Mouse (Mus musculus) adrenal gland, adult 18-20 months (tissue): ENCODE measurements around the gene Sars2. TPM values are rescaled to one million over a fixed set of nuclear protein-coding genes. Genes with fewer than 3 reads are reported as not detected.

Experiments used
- DNase-seq, 2 experiments: peaks; one replicate each; pipeline ENCODE4 v3.0.0; 2021 to 2022; ENCODE audit warnings: low spot score in 2 of 2
- total RNA-seq, 2 experiments: library from RNA; stranded (reverse); gene quantifications; 1 replicate in 1 of 2; 2 replicates in 1 of 2; pipeline ENCODE4 v1.2.3; 2021

Gene Sars2
- total RNA-seq, 2 experiments from 2014 or later: 15.6 to 17.2 TPM

DNA sequence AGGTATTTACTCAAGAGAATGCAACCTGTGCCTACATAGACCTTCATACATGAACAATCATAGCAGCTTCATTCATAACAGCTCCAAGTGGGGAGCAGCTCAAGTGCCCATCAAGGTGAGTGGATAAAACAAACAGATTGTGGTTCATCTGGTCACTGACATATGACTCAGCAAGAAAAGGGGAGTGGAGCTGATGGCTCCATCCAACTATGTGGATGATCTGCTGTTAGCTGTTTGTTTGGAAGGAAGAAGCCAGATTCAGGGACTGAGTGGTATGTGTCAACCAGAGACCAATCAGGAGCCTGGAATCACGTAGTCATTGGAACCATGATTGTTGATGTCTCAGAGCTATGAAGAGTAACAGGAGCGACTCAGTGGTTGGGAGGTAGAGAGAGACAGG, 17.2 kb upstream of the Sars2 start:
- DNase-seq: no peak

DNA sequence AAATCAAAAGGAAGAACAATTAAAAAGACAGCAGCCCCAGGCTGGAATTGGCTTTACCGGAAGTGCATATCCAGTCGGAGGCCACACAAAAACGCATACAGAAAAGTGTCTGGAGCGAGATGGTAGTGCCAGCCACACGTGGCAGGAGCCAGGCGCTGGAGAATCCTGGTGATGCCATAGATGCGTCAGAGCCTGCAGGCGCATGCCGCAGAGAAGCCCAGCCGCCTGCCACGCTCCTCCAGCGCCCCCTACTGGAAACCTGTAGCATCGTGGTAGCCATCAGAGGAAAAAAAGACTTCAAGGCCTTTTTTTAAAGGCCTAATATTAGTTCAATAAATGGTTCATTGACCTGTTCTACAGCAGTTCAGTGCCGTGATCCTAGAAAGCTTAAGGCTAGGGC, 15.2 kb upstream of the Sars2 start:
- peak; percentile 82 to 91 for DNase-seq

DNA sequence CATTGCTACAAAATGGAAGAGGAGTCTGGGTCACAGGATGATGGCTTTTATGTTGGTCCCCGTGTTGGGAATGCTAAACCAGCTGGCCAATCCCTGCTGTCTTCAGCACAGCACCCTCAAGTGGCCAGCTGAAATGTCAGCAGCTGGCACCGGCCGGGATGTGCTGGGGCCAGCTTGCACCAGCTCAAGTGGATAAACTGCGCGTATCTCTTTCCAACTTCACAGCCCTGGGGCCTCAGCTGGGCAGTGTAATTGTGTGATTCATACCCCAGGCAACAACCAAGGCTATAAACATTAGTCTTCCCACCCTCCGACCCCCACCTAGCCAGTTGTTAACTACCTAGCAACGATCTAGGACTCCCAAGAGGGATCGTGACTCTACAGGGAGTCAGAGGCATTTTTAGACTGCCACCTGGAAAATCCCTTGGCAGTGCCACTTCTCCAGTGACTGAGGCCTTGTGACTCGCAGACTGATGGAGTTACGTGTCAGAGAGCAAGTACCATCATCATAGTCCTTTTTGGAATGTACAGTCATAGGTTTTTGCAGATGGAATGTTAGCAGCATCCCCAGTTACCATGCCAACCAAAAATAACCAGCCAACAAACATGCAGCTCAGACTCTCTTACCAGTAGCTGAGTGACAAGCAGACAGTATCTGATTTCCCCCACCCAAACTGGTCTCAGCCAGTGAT, 14.0 kb upstream of the Sars2 start:
- no peak for DNase-seq

DNA sequence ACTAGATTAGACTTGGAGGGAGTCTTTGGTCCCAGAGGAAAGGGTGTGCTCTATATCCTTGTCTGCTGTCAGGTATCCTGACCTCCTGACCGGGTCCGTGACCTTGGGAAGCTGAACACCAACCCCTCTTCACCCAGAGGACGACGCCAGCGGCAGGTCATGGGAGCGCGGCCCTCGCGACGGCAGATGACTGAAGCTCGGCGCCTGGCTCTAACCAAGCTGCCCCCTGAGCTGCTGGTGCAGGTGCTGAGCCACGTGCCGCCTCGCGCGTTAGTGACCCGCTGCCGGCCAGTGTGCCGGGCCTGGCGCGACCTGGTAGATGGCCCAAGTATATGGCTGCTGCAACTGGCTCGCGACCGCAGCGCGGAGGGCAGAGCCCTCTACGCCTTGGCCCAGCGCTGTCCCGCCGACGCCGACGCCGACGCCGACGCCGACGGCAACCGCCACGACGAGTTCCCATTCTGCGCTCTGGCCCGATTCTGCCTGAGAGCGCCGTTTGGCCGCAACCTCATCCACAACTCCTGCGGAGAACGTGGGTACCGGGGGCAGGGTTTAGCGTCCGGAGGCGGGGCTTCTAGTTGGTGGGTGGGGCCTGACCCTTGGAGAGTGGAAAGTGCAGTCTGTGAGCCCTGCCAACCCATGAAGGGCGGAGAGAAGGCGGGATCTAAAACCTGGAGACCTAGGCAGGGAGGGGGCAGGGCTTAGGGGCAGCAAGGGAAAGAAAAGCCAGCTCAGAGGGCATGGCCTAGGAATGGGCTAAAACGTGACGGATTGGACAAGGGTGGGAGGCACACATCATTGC, 9.2 kb upstream of the Sars2 start:
- DNase-seq: peak; percentile 72 to 79

DNA sequence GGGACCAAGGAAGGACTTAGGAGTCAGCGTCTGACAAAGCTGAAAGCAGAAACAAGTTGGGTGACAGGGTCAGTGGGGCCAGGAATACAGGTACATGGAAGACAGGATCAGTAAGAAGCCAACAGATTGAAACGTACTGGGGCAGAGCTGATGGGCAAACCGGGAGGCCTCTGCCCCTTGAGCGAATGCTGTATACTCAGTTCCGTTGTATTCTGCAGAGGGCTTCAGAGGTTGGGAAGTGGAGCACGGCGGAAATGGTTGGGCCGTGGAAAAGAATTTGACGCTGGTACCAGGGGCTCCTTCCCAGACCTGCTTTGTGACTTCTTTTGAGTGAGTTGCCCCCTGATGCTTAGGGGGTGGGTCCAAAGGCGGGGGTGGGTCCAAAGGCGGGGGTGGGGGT, 8.6 kb upstream of the Sars2 start:
- DNase-seq: no peak

DNA sequence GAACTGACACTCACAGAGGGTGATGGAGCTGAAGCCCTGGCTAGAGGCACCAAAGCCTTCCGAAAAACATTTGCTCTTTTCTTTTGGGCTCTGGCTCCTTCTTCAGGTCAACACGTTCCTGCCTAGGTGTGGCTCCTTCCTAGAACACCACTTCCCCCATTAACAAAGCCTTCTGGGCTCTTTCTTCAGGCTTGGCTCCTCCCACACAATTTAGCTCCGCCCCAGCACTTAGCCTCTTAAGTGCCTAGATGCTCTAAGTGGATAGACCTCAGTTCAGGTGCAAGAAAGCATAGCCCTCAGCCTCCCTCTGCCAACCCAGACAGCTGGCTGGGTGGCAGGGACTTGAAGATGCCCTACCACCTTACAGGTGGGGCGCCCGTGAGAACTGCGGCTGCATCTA, 6.1 kb upstream of the Sars2 start:
- DNase-seq: no peak

DNA sequence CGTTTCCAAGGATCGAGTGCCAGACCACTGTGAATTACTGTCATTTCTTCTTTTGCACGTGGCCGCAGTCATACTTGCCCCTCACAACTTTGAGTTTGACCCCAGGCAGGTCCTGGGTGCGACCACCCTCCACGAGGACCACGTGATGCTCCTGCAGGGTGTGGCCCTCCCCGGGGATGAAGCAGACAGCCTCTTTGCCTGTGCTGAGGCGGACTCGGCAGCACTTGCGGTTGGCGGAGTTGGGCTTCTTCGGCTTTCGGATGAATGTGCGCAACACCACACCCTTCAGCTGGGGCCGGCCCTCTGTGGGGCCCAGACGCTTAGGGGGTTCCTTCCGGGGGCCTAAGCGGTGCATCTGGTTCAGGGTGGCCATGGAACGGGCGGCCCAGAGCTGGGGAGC, 2.0 kb upstream of the Sars2 start:
- DNase-seq: no peak

DNA sequence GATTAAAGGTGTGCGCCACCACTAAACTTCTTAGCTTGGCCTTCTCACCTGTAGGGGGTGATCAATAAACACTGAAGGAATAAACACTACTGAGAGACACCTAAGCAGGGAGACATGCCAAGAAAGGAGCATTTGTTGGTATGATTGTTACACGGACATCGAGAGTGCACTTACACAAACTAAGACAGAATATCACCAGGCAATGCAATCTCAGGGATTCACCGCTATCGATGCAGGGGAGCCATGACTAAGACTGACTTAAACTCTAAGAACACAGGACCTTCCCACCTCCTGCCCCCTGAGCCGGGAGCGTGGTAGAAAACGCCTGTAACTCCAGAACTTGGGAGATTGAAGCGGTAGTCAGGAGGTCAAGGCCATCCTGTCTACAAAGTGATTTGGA, 843 bp upstream of the Sars2 start:
- no peak for DNase-seq

DNA sequence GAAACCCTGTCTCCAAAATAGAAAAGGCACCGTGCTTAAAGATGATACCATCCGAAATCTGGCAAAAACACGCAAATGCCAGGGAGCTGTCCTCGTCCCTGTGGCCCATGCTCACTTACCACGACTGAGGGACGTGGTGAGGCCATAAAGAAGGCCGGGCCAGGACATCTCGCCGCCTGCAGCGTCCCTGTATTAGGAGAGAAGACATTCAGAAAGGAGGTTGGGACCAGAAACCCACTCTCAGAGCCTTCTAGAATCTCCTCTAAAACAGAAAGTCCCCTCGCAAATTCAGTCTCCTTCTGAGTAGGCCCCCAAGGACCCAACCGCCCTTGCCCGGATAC, 454 bp upstream of the Sars2 start:
- no peak for DNase-seq

DNA sequence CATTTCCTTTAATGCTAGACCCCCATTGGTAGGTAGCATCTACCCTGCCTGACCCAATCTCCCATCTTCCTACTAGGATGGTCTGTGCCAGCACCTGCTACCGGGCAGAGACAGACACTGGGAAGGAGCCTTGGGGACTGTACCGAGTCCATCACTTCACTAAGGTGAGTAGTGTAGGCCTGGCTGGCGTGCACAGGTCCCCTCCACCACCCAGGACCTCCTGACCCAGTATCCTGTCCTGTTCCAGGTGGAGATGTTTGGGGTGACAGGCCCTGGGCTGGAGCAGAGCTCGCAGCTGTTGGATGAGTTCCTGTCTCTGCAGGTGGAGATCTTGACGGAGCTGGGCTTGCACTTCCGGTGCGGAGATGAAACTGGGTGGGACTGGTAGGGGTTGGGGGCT, 8.1 kb downstream of the Sars2 start:
- no peak for DNase-seq

DNA sequence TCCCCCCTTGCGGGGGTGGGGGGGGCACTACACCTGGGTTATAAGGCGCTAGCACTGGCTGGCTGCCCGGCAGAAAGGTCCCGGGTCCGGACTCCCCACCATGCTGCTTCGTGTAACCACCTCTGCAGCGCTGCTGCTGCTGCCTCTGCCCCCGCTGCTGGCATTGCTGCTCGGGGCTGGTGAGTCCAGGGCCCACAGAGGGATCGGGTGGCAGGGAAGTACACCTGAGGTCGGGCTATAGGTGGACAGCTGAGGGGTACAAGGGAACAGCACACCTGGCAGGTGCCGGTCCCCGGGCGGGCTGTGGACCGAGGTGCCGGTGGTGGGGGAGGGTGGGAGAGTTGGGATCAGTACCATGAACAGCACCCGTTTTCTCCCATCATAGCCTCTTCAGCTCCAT, 14.3 kb downstream of the Sars2 start, which contains the start of gene Ccer2:
TSS of gene Ccer2 (plus strand) at position 96 of the 400 bp plus-strand sequence.
- DNase-seq: no peak

DNA sequence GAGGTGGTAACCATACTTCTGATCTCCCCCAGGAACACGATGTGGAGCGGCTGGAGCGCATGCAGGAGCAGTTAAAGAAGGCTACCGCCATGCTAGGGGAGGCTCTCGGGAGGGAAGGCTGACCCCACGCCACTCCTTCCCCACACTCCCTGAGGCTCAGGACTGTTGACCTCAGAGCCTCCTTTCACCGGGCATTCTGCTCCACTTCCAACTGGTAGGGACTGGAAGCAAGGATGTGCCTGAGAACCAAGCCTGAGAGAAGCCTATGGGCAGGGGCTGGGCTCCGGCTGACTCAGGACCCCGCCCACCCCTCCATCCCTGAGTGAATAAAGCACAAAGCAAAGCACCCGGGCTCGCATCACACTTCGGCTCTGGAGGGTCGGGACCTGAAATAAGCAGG, 16.8 kb downstream of the Sars2 start:
- no peak for DNase-seq

DNA sequence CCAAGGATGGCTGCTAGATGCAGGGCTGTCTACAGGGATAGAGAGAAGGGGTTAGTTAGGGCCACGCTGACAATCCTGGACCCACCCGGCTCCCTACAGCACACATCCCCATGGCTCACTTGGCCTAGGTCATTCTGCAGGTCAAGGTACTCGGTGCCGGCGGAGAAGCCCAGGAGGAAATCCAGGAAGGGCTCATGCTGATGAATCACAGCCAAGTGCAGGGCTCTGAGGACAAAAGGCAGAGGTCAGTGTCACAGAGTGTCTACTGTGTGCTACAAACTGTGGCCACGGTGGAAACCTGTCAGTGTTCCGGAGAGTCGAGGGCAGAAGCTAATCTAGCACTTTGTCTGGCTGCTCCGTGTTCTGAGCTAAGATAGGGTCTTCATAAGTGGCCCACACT, 20.1 kb downstream of the Sars2 start:
- no peak for DNase-seq

DNA sequence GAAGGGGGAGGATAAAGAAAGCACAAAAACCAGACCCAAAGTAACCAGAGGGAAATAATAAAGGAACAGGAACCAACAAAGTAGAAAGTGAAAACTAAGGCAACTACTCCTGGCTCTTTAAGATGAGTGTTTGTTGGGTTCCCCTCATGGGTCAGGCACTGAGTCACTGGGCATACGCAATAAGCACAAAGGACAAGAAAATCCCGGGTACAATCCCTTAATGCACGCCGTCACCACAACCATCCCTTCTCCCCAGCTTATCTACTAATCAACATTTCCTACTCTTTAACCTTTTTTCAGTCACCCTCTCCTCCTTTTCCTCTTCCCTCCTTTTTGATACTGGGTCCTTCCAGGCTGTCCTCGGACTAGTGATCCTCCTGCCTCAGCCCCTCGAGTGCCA, 23.4 kb downstream of the Sars2 start:
- DNase-seq: no peak

DNA sequence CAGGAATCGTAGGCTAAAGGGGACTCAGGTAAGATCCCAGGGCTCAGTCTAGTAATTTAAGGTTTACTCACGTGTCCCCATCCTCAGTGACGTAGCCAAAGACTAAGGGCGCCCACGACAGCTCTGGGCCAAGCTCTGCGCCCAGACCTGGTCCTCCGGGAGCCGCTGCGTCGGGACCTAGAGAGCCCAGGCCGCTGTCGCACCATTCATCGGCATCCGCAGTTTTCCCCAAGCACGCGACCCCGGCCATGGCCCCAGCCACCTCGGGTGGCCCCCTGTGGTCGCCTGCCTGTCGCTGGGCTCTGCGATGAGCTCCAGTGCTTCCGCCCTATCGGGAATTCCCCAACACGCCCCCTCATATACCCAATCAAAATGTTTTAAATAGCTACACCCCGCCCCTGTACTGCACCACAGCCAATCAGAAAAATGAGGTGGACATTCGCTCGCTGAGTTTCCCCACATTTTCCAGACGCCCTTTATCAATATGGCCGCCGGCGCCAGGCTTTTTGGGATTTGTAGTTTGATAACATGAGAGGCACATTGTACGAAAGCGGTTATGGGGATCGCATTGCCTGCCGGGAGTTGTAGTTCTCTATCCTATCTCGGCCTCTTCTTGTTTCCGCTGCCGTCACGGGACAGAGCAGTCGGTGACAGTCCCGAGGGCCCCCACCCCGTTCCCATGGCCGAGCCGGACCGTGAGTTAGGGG, 24.5 kb downstream of the Sars2 start, which contains the start of gene Sirt2:
TSS of gene Sirt2 (plus strand) at position 563 of the 707 bp plus-strand sequence.
- DNase-seq: peak; percentile 82 to 84

DNA sequence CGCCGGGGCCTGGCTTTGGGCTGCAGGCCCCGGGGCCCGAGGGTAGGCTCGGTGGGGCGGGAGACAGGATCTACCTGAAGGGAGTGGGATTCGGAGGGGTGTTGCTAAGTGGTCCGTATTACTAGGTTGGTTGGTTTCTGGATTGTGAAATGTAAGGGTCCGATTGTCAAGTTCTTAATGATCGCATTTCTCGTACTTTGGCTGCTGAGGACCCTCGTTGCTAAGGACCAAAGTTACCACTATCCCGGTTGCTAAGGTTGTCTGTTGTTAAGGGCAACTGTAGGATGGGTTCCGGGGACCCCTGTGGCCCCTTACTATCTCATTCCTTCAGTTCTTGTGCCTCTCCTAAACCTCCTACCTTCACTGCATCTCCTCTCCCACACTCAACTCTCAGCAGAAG, 25.1 kb downstream of the Sars2 start:
- DNase-seq: no peak

DNA sequence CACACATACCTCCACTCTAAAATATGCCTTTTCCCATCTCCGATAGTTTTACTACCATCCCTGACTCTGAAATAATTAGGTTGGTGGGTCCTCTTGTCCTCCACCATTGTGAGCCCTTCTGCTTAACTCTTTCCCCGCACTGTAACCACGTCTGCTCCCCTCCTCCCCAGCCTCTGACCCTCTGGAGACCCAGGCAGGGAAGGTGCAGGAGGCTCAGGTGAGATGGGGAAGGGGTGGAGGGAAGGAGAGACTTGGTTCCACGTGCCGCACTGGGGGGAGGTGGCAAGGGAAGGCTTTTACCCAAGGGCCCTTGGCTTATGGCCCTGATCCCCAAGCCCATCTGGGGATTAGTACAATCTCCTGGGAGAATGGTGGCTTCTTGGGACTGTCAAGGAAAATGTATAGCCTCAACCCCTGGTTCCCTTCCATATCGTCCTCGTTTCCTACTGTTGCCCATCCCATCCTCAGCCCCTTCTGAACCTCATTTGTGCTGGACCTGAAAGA, 25.7 kb downstream of the Sars2 start, which contains the start of gene Nfkbib:
TSS of gene Nfkbib (minus strand) at position 51 of the 504 bp plus-strand sequence.
- DNase-seq: no peak

DNA sequence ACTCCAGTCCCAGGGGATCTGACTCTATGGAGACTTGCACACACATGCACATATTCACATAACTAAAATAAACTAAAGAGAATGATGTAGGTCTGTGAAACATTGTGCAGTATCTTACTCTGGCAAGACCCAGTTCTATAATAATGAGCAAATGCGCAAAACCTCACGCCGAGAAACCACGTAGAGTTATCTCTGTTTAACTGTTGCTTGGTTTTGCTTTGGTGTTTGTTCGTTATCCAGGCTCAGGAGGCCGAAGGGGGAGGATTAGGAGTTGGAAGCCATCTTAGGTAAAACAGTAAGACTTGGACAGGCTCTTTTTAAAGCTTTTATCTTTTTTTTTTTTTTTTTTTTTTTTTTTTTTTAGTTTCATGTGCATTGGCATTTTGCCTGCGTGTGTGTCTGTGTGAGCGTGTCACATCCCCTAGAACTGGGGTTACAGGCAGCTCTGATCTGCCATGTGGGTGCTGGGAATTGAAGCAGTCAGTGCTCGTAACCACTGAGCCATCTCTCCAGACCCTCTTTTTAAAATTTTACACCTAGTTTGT, 27.7 kb downstream of the Sars2 start:
- no peak for DNase-seq

DNA sequence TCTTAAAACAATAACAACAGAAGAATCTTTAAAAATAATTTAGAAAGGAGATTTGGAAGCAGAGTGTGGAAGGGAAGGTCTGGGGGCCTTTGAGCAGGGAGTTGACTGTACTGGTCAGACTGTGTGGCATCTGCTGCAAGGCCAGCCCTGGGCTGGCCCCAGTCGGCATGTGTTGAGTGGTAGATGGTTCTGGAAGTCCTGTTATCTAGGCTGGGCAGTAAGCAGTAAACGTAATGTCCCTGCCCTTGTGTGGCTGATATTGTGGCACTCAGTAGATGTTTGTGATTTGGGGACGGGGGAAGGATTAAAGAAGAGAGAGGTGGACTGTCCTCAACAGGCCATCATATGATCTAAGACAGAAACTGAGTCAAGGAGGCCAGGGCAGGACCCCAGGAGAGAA, 28.5 kb downstream of the Sars2 start:
- no peak for DNase-seq

DNA sequence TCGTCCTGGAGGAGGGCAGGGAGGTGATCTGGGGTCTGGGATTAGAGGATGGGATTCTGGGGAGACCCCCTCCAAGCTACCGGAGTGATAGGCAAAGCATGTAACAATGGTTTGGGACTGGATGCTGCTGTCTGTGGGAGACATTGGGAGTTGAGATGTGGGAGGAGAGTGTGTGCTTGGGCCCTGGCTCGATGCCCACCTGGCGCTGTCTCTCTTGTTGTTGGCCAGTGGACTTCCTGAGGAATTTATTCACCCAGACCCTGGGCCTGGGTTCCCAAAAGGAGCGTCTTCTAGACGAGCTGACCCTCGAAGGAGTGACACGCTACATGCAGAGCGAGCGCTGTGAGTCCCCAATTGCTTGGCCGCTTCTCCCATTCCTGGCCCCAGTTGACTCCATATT, 30.1 kb downstream of the Sars2 start:
- DNase-seq: no peak

DNA sequence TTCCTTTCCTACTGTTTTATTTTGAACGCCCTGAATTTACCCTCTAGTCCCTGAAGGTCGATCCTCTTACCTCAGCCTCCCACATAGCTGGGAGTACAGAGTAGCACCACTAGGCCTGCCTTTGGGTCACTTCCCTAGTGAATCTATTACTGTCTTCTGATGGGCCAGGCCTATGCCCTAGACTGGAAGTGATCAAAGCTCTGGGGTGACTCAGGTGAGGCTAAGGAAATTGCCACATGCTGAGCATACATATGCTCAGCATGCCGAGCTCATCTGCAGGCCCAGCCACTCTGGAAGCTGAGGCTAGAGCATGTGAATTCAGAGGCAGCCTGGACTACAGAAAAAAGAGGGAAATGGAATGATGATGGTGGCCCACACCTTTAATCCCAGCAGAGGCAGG, 31.4 kb downstream of the Sars2 start:
- DNase-seq: no peak

DNA sequence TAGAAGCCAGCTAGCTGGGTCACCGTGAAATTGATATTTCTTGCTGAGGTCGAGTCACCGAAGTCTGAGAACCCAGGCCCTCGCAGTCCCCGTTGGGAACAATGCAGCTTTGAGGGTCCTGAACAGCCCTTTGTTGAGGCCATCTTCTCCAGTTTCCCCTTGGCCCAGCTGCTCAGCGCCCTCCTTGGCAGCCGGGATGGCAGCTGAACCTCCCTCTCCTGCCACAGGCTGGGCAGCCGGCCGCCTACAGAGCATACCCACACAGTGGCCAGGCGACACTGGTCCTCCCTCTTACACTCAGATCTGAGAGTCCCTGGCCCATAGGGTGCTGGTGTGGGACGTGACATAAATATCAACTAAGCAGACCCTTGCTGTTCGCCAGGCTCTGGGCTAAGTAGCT, 32.4 kb downstream of the Sars2 start:
- DNase-seq: no peak
